ENCODE assay signal across 24 mouse cellular contexts in the genomic region with DNA sequence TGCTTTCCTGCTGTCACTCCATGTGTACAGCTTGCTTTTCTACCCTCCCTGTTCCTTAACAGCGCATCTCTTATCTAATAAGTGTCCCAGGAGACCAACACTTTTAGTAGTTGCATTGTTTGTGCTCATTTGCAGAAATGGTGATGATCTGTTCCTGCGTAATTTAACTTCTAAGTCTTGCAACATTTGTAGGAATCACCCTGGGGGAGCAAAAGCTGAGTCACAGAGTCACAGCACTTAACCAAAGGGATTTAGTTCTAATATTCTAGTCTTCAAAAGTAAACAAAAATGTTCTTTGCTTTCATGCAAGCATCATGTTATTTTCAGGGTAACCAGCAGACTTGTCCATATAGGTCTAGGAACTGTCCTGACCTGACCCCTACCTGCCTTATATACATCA.
"Had no signal": no experiment of that assay in that cellular context is flagged by ENCODE, and none has a peak within 500 bp of the region (broad histone marks: within the 10 kb centered on the region; RNA-seq: fewer than 3 reads in every experiment).

No protein-coding gene starts in this region.

- ATAC-seq: hindbrain, embryonic 16.5 days; intestine, embryonic 16.5 days; liver, embryonic 12.5 days had no signal

- H3K27ac ChIP-seq: heart, embryonic 10.5 days; hindbrain, embryonic 14.5 days; kidney, embryonic 15.5 days; kidney, postnatal 0 days; limb, embryonic 13.5 days; limb, embryonic 15.5 days; liver, embryonic 12.5 days; liver, embryonic 14.5 days had no signal

- H3K27me3 ChIP-seq: heart, embryonic 12.5 days; kidney, embryonic 15.5 days; limb, embryonic 13.5 days; limb, embryonic 15.5 days; liver, embryonic 12.5 days had no signal

- H3K36me3 ChIP-seq: heart, embryonic 10.5 days; heart, embryonic 12.5 days; kidney, embryonic 15.5 days; limb, embryonic 13.5 days; limb, embryonic 15.5 days; liver, embryonic 12.5 days had no signal

- H3K4me2 ChIP-seq: heart, embryonic 12.5 days; hindbrain, embryonic 14.5 days; kidney, embryonic 15.5 days; limb, embryonic 13.5 days; limb, embryonic 15.5 days; liver, embryonic 12.5 days had no signal

- DNase-seq: gastrocnemius, postnatal 14 days; gastrocnemius, postnatal 36 days; heart, adult 18-20 months; heart, postnatal 14 days; heart, postnatal 36 days; kidney, adult 11 months; kidney, adult 2 months; kidney, adult 9 months; kidney, postnatal 14 days; kidney, postnatal 36 days; layer of hippocampus, adult 9-11 months; layer of hippocampus, postnatal 36 days; left cerebral cortex, postnatal 4 days had no signal

- H3K4me3 ChIP-seq: heart, embryonic 10.5 days; heart, embryonic 12.5 days; kidney, embryonic 15.5 days; limb, embryonic 13.5 days; limb, embryonic 15.5 days; liver, embryonic 12.5 days had no signal

- H3K9me3 ChIP-seq: heart, embryonic 10.5 days; heart, embryonic 12.5 days; kidney, embryonic 15.5 days; limb, embryonic 13.5 days; limb, embryonic 15.5 days; liver, embryonic 12.5 days had no signal

- H3K9ac ChIP-seq: heart, embryonic 12.5 days; hindbrain, embryonic 14.5 days; kidney, embryonic 15.5 days; limb, embryonic 13.5 days; limb, embryonic 15.5 days; liver, embryonic 12.5 days; liver, embryonic 14.5 days had no signal

- H3K4me1 ChIP-seq: heart, embryonic 10.5 days; heart, embryonic 12.5 days; kidney, embryonic 15.5 days; limb, embryonic 13.5 days; limb, embryonic 15.5 days; liver, embryonic 12.5 days had no signal
